In the genomic region with DNA sequence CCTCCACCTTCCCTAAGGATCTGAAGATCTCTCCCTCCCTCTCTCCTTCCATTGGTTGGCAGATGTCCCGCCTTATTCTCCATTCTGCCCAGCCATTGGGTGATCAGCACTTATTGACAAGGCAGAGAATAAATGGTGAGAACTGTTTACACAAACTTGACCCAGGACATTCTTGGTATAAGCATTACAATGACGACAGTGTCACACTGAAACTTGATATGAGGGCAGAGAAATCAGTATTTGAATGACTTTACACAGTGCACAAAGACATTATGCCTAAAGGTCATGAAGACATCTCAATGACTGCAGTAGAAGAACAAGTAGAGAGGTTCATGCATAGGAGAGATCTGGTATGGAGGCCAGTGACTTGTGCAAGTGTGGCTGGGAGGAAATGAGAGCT, we compare ENCODE assay signal across 41 mouse cellular contexts. TPM values are rescaled to one million over a fixed set of nuclear protein-coding genes. Genes with fewer than 3 reads are reported as not detected.
"Had no signal": no experiment of that assay in that cellular context is flagged by ENCODE, and none has a peak within 500 bp of the region (broad histone marks: within the 10 kb centered on the region; RNA-seq: fewer than 3 reads in every experiment).

No protein-coding gene starts in this region.

- H3K27ac ChIP-seq: gastrocnemius, adult 2 months; heart, adult 2 months; heart, embryonic 13.5 days; heart, embryonic 15.5 days; hindbrain, embryonic 10.5 days; hindbrain, embryonic 12.5 days; hindbrain, embryonic 14.5 days; intestine, embryonic 15.5 days; limb, embryonic 13.5 days; limb, embryonic 15.5 days; liver, embryonic 12.5 days; liver, embryonic 14.5 days had no signal

- DNase-seq: gastrocnemius, adult 2 months; gastrocnemius, postnatal 10 days; gastrocnemius, postnatal 25 days; heart, adult 2 months; heart, postnatal 4 days; kidney, adult 18-20 months; kidney, adult 8-10 months; kidney, postnatal 14 days; kidney, postnatal 36 days; layer of hippocampus, adult 9-11 months; layer of hippocampus, postnatal 36 days; left cerebral cortex, postnatal 4 days had no signal

- H3K4me3 ChIP-seq: gastrocnemius, adult 2 months; heart, adult 2 months; heart, embryonic 13.5 days; heart, embryonic 15.5 days; hindbrain, embryonic 10.5 days; hindbrain, embryonic 12.5 days; intestine, embryonic 15.5 days; limb, embryonic 13.5 days; limb, embryonic 15.5 days; liver, embryonic 12.5 days had no signal

- H3K27me3 ChIP-seq: heart, embryonic 13.5 days; heart, embryonic 15.5 days; hindbrain, embryonic 12.5 days; intestine, embryonic 15.5 days; limb, embryonic 13.5 days; limb, embryonic 15.5 days; liver, embryonic 12.5 days had no signal

- H3K9me3 ChIP-seq: heart, embryonic 13.5 days; heart, embryonic 15.5 days; hindbrain, embryonic 10.5 days; hindbrain, embryonic 12.5 days; intestine, embryonic 15.5 days; limb, embryonic 13.5 days; limb, embryonic 15.5 days; liver, embryonic 12.5 days had no signal

- H3K9ac ChIP-seq: heart, embryonic 13.5 days; heart, embryonic 15.5 days; hindbrain, embryonic 12.5 days; hindbrain, embryonic 14.5 days; intestine, embryonic 15.5 days; limb, embryonic 13.5 days; limb, embryonic 15.5 days; liver, embryonic 12.5 days; liver, embryonic 14.5 days had no signal

- H3K4me1 ChIP-seq: heart, embryonic 15.5 days; intestine, embryonic 15.5 days; limb, embryonic 15.5 days; liver, embryonic 12.5 days had no signal

- H3K36me3 ChIP-seq: heart, embryonic 13.5 days; heart, embryonic 15.5 days; hindbrain, embryonic 10.5 days; hindbrain, embryonic 12.5 days; intestine, embryonic 15.5 days; limb, embryonic 13.5 days; limb, embryonic 15.5 days; liver, embryonic 12.5 days had no signal

RNA-seq across cellular contexts. Expression of a gene that starts 22.0 kb away (rescaled TPM):
- total RNA-seq: gastrocnemius, adult 2 months; gastrocnemius, postnatal 10 days; gastrocnemius, postnatal 25 days; gastrocnemius, postnatal 4 days; granulocyte monocyte progenitor cell, adult 5-6 weeks; heart, adult 2 months; heart, postnatal 25 days; heart, postnatal 4 days; layer of hippocampus, adult 18-20 months; layer of hippocampus, adult 8-10 months; layer of hippocampus, postnatal 14 days; layer of hippocampus, postnatal 36 days; left cerebral cortex, adult 18-20 months; left cerebral cortex, adult 8-10 months; left cerebral cortex, postnatal 10 days; left cerebral cortex, postnatal 25 days; left cerebral cortex, postnatal 4 days had no signal
- polyA plus RNA-seq: heart, adult 2 months; heart, embryonic 11.5 days; heart, embryonic 13.5 days; heart, embryonic 15.5 days; heart, postnatal 0 days; inflammation-experienced regulatory T-cells, adult 6 months; intestine, embryonic 15.5 days; intestine, postnatal 0 days; kidney, embryonic 14.5 days; kidney, embryonic 16.5 days; large intestine, adult 2 months; limb, embryonic 11.5 days; limb, embryonic 13.5 days; limb, embryonic 15.5 days; liver, embryonic 12.5 days; liver, embryonic 14.5 days; liver, embryonic 16.5 days had no signal
